Mouse (Mus musculus) olfactory bulb, adult 2 months (tissue): ENCODE data around the gene Csmd2.

Experiments used
- CTCF ChIP-seq: fragments of 200-500 bp; IDR thresholded peaks from 2 replicates; pipeline ENCODE4 v1.5.1; 2012; ENCODE audit warnings: low read depth, mild to moderate bottlenecking, low read length, moderate library complexity; ENCODE audit not compliant: insufficient read depth
- POLR2A ChIP-seq: fragments of 200-500 bp; IDR thresholded peaks from 2 replicates; pipeline ENCODE4 v1.6.1; 2012; ENCODE audit warnings: mild to moderate bottlenecking, low read depth, low read length, moderate library complexity; ENCODE audit not compliant: insufficient read depth

DNA sequence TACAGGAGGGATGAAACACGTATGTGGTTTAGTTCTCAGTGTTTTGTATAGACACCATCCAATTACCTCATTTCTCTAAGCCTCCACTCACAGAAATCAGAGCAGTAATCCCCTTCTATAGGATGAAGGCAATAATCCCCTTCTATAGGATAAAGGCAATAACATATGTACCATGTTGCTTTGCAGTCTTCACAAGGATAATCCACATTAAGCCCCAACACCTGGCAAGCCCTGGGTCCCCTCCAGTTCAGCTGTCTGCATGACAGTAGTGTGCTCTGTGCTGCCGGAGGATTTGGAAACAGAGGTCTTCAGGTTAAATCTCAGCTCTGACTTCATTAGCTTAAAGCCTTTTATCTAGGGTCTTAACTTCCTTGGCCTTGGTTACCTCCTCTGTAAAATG is 391.3 kb downstream of the Csmd2 start:
- no peak for TF ChIP-seq POLR2A
- TF ChIP-seq CTCF, result no peak
